Mouse (Mus musculus): Measurements from ENCODE around the gene Bub3.

- TF ChIP-seq POLR2A (IDR thresholded peaks at IDR 0.05; ENCODE audit: control insufficient read depth in 1 of 2, insufficient read depth in 1 of 2, low read depth in 1 of 2, low read length in 2 of 2, poor library complexity in 1 of 2) (no peak), GATA1 (IDR thresholded peaks at IDR 0.05; ENCODE audit: low read depth, low read length) (no peak)
These were observed 7.9 kb upstream of the Bub3 start for GRCm38 (mm10) chr7:131551931-131552741.
